Mouse (Mus musculus) cortical plate, adult 2 months (tissue): Measurements from ENCODE around the gene Dennd1b.

Source experiments
- CTCF ChIP-seq: fragments of 200-500 bp; IDR thresholded peaks from 2 replicates; pipeline ENCODE4 v1.5.1; 2011; ENCODE audit warnings: mild to moderate bottlenecking, control low read depth, low read length; ENCODE audit not compliant: insufficient read depth; ENCODE audit errors: extremely low read depth
- POLR2A ChIP-seq: fragments of 200-500 bp; IDR thresholded peaks from 2 replicates; pipeline ENCODE4 v1.6.1; 2011; ENCODE audit warnings: mild to moderate bottlenecking, low read length, control low read depth; ENCODE audit not compliant: insufficient read depth; ENCODE audit errors: extremely low read depth

- TF ChIP-seq POLR2A (no peak), CTCF (no peak)
Measured at GRCm38 (mm10) chr1:138965069-138965468, 1.8 kb downstream of the Dennd1b start.
